Mouse (Mus musculus) erythroblast, embryonic 14.5 days (primary cell): ENCODE measurements around the gene Actrt2. TPM values are rescaled to one million over a fixed set of nuclear protein-coding genes. Genes with fewer than 3 reads are reported as not detected.

ENCODE experiments used
- H3K27me3 ChIP-seq: 2 replicates; pipeline ENCODE4 v1.6.1; 2012; ENCODE audit warnings: inconsistent platforms; ENCODE audit not compliant: control insufficient read depth
- H3K36me3 ChIP-seq: 2 replicates; pipeline ENCODE4 v1.6.1; 2012; ENCODE audit warnings: mild to moderate bottlenecking, inconsistent platforms; ENCODE audit not compliant: control insufficient read depth
- H3K4me1 ChIP-seq: 2 replicates; pipeline ENCODE4 v1.6.1; 2012; ENCODE audit warnings: inconsistent platforms; ENCODE audit not compliant: control insufficient read depth
- H3K4me3 ChIP-seq: replicated peaks from 2 replicates; pipeline ENCODE3; 2012; ENCODE audit warnings: moderate library complexity, mild to moderate bottlenecking, inconsistent platforms
- H3K9me3 ChIP-seq: 2 replicates; pipeline ENCODE4 v1.6.1; 2012; ENCODE audit warnings: low read length, inconsistent platforms, mixed read lengths; ENCODE audit not compliant: control insufficient read depth
- GATA1 ChIP-seq: IDR thresholded peaks from 2 replicates; pipeline ENCODE4 v1.6.1; 2012; ENCODE audit warnings: low read length, inconsistent platforms, mixed read lengths
- TAL1 ChIP-seq: IDR thresholded peaks from 3 replicates; pipeline ENCODE4 v1.6.1; 2012; ENCODE audit warnings: low read length, inconsistent platforms, mixed read lengths
- polyA plus RNA-seq: library from polyadenylated mRNA; stranded (reverse); fragments of >175 nt; gene quantifications from 2 replicates; pipeline ENCODE4 v1.2.3, GENCODE M21; 2012

The Actrt2 gene
- polyA plus RNA-seq, 1 experiment: not detected

DNA sequence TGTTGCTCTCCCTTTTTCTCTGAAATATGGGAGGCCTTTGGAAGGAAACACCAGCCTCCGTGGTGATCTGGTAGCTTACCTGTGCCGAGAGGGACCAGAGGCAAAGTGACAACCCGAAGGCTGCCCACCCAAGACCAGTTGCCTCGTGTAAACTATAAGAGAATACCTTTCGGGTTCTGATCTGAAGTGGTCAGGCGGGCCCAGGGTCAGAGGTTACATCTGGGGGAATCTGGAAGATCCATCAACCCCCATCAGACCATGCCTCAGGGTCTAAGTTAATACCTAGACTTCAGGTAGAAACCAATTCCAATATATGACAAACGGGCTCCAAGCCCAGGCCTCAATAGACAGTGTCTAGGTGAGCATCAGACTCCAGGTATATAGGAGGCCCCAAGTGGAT lies 35.3 kb upstream of the Actrt2 start:
- no peak overlapping the region for H3K4me3 ChIP-seq
- no peaks in the 10 kb centered on the region for H3K9me3 ChIP-seq
- TF ChIP-seq GATA1 (no peak), TAL1 (no peak)
- H3K27me3 ChIP-seq: no peaks in the 10 kb centered on the region
- H3K36me3 ChIP-seq: no peaks in the 10 kb centered on the region
- no peaks in the 10 kb centered on the region for H3K4me1 ChIP-seq

DNA sequence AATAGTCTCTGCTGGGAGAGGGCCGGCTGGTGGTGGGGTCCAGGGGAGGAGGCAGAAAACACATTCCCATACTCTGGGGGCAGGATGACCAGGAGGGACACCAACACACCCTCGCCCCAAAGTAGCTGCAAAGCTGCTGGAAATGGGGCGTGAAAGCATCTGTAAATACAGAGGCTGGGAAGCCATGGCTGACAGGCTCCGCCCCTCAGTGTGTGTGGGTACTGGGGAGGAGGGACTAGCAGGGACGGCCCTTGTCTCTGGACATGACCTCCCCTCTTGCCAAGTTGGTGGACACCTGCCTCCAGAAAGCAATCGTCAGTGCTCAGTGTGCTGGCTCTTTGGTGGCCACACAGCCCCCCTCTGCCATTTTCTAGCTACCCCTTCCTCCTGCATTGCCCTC lies 34.5 kb upstream of the Actrt2 start:
- Histone ChIP-seq H3K9me3 (no peaks in the 10 kb centered on the region), H3K27me3 (no peaks in the 10 kb centered on the region), H3K4me3 (no peak overlapping the region), H3K4me1 (no peaks in the 10 kb centered on the region), H3K36me3 (no peaks in the 10 kb centered on the region)
- TF ChIP-seq TAL1: no peak
- no peak for TF ChIP-seq GATA1

DNA sequence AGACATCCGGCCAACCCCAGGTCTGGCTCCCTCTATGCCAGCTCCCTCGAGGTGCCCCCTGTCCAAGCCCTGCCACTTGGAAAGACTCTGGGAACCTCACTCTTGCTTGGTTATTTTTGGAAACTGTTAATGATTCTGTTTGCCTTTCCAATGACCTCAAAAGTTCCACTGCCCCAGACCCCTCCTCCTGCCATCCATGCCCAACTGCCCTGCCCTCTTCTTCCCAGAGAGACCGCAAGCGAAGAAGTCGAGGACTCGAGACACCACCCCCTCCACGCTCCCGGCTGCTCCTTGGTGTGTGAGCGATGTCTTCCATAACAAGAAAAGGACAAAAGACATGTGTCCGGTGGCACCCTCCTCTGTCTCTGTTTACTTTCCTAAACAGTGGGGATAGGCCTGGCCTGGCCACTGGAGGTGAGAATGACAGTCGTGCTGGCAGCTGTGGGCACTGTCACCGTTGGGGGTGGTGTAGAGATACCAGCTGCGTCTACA lies 33.3 kb upstream of the Actrt2 start:
- no peaks in the 10 kb centered on the region for H3K27me3 ChIP-seq
- TF ChIP-seq GATA1 (no peak), TAL1 (no peak)
- no peaks in the 10 kb centered on the region for H3K4me1 ChIP-seq
- no peak overlapping the region for H3K4me3 ChIP-seq
- H3K36me3 ChIP-seq: no peaks in the 10 kb centered on the region
- H3K9me3 ChIP-seq: no peaks in the 10 kb centered on the region

DNA sequence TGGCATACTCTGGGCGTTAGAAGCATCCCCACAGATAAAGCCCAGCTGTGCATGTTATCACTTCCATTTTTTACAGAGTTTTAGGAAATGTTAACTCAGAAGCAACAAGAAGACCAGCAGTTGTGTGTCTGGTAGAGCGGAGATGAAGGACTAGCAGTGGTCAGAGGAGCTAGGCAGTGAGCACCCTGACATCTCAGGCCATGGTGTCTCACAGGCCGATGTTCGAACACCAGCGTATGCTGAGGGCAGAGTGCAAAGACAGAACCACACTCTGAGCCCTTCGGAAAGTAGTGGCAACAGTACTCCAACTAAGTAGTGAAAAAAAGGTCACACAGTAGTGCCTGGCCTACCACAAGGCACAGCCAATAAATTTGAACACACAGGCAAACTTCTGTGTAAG lies 32.8 kb upstream of the Actrt2 start:
- Histone ChIP-seq H3K4me1 (no peaks in the 10 kb centered on the region), H3K4me3 (no peak overlapping the region), H3K9me3 (no peaks in the 10 kb centered on the region), H3K36me3 (no peaks in the 10 kb centered on the region), H3K27me3 (no peaks in the 10 kb centered on the region)
- no peak for TF ChIP-seq GATA1
- no peak for TF ChIP-seq TAL1

DNA sequence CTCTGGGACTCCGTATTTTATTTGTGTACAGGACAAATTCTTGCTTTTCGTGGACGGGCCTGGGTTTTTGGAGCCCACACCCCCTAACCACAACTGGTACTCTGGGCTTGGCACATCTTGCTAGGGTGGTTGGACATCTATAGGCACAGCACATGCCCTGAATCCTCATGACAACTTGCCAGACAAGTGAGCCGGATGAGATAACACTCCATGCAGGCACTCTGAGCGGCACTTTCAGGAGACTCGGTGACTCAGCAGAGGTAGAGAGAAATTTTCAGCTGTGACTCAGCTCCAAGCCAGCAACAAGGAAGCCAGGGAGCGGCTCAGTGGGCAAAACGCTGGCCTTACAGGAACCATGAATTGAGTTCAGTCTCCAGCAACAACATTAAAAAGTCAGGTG lies 31.6 kb upstream of the Actrt2 start:
- Histone ChIP-seq H3K27me3 (no peaks in the 10 kb centered on the region), H3K9me3 (no peaks in the 10 kb centered on the region), H3K4me1 (no peaks in the 10 kb centered on the region), H3K4me3 (no peak overlapping the region), H3K36me3 (no peaks in the 10 kb centered on the region)
- no peak for TF ChIP-seq GATA1
- TF ChIP-seq TAL1: no peak

DNA sequence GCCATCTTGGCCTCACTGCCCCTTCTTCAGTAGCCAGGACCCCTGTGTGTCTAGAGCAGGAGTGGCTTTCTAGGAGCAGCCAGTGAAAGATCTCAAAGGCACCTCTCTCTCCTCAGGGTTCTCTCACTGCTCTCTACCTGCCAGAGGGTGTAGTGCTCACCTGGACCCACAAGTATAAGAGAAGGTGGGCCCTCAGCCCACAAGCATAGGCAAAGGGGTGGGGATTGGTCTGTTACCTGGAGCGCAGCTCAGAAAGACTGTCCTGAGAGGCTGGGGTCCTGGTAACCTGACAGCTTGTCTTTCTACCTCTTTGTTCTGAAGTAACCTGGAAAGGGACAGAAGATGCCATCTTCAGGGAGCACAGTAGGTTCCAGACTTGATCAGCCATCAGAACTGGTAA lies 31.0 kb upstream of the Actrt2 start:
- TF ChIP-seq TAL1 (no peak), GATA1 (no peak)
- Histone ChIP-seq H3K4me3 (no peak overlapping the region), H3K4me1 (no peaks in the 10 kb centered on the region), H3K9me3 (no peaks in the 10 kb centered on the region), H3K27me3 (no peaks in the 10 kb centered on the region), H3K36me3 (no peaks in the 10 kb centered on the region)

DNA sequence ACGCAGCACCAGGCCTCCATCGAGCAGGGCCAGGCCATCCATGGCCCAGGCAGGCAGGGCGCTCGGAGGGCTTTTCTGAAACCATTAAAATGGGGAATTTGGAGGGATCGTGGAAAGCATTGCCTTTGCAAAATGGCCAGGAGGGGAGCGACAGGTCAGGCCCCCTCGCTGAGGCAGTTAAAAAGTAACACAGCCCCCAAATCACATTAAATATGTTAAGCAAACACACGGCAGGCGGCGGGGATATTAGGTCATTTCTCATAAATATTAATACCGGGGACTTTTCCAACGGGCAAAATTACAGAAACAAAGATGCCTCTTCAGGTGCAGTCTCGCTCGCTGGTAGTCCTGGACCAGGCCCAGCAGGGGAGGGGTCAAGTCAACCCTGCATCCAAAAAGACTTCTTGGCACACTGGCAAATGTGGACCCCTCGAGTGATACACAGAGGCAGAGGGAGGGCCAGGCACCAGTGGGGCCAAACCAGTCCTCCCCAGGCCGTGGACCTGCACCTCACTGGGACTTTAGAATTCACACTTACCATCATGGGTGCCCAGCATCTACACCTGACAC lies 30.4 kb upstream of the Actrt2 start:
- Histone ChIP-seq H3K9me3 (no peaks in the 10 kb centered on the region), H3K4me3 (no peak overlapping the region), H3K4me1 (no peaks in the 10 kb centered on the region), H3K36me3 (no peaks in the 10 kb centered on the region), H3K27me3 (no peaks in the 10 kb centered on the region)
- TF ChIP-seq GATA1 (no peak), TAL1 (no peak)

DNA sequence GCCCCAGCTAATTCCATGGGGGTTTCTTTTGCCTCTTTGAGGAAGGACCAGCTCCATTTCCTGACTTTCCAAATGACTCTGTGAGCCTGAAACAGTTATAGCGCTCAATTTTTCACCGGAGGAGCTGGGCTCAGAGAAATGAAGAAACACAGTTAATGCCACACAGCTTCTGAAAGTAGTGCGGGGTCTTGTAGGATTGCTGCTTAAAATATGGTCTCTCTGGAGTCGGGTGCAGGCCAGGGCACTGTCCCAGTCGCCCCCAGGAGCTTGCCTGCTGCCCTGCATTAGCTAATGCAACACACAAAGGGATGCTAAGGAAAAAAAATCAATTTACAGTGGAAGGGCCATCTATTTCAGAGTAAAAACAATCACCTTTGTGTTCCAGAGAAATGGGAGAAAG lies 29.8 kb upstream of the Actrt2 start:
- TF ChIP-seq GATA1: no peak
- Histone ChIP-seq H3K4me3 (no peak overlapping the region), H3K27me3 (no peaks in the 10 kb centered on the region), H3K36me3 (no peaks in the 10 kb centered on the region), H3K9me3 (no peaks in the 10 kb centered on the region), H3K4me1 (no peaks in the 10 kb centered on the region)

DNA sequence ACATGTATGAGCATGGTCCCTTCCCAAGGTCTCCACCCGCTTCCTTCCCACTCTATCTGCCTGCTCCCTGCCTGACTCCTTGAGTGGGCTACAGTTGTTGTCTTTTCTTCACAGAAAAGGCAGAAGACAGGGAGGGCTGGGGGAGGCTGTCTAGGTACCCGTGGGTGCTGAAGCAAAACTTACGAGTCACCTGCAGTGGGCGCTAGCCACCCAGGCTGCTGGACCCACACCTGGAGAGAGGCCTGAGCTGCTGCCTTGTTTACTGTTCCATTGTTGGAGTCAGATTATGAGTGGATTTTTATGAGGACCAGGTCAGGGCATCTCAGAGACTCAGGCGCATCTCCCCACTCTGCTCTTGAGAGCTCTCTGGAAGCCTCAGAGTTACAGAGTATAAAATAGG lies 28.9 kb upstream of the Actrt2 start:
- TF ChIP-seq GATA1 (no peak), TAL1 (no peak)
- Histone ChIP-seq H3K4me1 (no peaks in the 10 kb centered on the region), H3K9me3 (no peaks in the 10 kb centered on the region), H3K36me3 (no peaks in the 10 kb centered on the region), H3K4me3 (no peak overlapping the region), H3K27me3 (no peaks in the 10 kb centered on the region)

DNA sequence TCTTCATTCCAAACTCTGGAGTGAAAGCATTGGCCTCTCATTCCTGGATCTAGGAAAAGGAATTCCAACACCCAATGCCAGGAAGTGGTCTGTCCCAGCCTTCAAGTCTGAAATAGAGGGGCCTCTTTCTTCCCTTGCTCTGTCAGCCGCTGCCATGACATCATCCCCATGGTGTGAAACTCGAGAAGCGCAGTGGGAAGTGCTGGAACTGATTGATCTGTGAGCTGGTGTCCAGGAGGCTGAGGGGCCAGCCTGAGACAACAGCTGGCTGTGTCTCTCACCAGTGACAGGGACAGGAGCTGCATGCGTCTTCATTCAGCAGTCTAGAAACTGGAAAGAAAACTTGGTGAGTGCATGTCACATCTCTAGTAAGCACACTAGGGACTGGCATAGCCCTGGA lies 28.5 kb upstream of the Actrt2 start:
- no peaks in the 10 kb centered on the region for H3K36me3 ChIP-seq
- no peak for TF ChIP-seq TAL1
- no peak for TF ChIP-seq GATA1
- no peak overlapping the region for H3K4me3 ChIP-seq
- H3K27me3 ChIP-seq: no peaks in the 10 kb centered on the region
- H3K4me1 ChIP-seq: no peaks in the 10 kb centered on the region
- H3K9me3 ChIP-seq: no peaks in the 10 kb centered on the region
